Mouse (Mus musculus) liver, embryonic 11.5 days (tissue): ENCODE measurements around the gene Tpbgl. TPM values are rescaled to one million over a fixed set of nuclear protein-coding genes. Genes with fewer than 3 reads are reported as not detected.

ENCODE experiments used
- ATAC-seq: fragments of 200-750 bp; cut with Nextera tagmentation; replicated peaks from 2 replicates; pipeline ENCODE4 v1.8.0; 2017; ENCODE audit warnings: moderate number of reproducible peaks, mild to moderate bottlenecking, moderate TSS enrichment, moderate library complexity; ENCODE audit not compliant: low FRiP score
- DNase-seq: peaks from one replicate; pipeline ENCODE4 v3.0.0-alpha.2; 2017; ENCODE audit warnings: low spot score
- H3K27ac ChIP-seq: fragments of 300-500 bp; sonication (generic); 2 replicates; pipeline ENCODE4 v1.5.1; 2014; ENCODE audit warnings: mild to moderate bottlenecking, low read depth, low read length, control low read depth
- H3K27me3 ChIP-seq: fragments of 300-500 bp; sonication (generic); replicated peaks from 2 replicates; pipeline ENCODE4 v1.6.1; 2014; ENCODE audit warnings: low read length, mixed read lengths; ENCODE audit not compliant: control insufficient read depth, insufficient read depth
- H3K36me3 ChIP-seq: fragments of 300-500 bp; sonication (generic); 2 replicates; pipeline ENCODE4 v1.6.1; 2014; ENCODE audit warnings: mild to moderate bottlenecking, low read length, moderate library complexity, mixed read lengths; ENCODE audit not compliant: control insufficient read depth, insufficient read depth
- H3K4me1 ChIP-seq: fragments of 300-500 bp; sonication (generic); replicated peaks from 2 replicates; pipeline ENCODE4 v1.6.1; 2014; ENCODE audit warnings: low read length, mixed read lengths; ENCODE audit not compliant: control insufficient read depth, insufficient read depth
- H3K4me2 ChIP-seq: fragments of 300-500 bp; sonication (generic); 2 replicates; pipeline ENCODE4 v1.6.1; 2014; ENCODE audit warnings: mild to moderate bottlenecking, control low read depth, moderate library complexity
- H3K4me3 ChIP-seq: fragments of 300-500 bp; sonication (generic); 2 replicates; pipeline ENCODE4 v1.5.1; 2014; ENCODE audit warnings: low read depth, low read length, control low read depth
- H3K9ac ChIP-seq: fragments of 300-500 bp; sonication (generic); 2 replicates; pipeline ENCODE4 v1.6.1; 2014; ENCODE audit warnings: low read depth, low read length, control low read depth
- H3K9me3 ChIP-seq: fragments of 300-500 bp; sonication (generic); 2 replicates; pipeline ENCODE4 v1.6.1; 2016; ENCODE audit warnings: low read length, inconsistent platforms, mixed read lengths; ENCODE audit not compliant: control insufficient read depth
- WGBS: fragments of 180-500 bp; shearing (Covaris S2); extraction: QIAGEN DNeasy Blood & Tissue Kit; methylation state at CpG from one replicate; pipeline ENCODE4 v1.1.7; 2014; 5-methylcytosine and 5-hydroxymethylcytosine counted together
- polyA plus RNA-seq: library from polyadenylated mRNA; unstranded; fragments of >200 nt; fragmentation: Nextera tagmentation; extraction: Ambion mirVana; gene quantifications from 2 replicates; pipeline ENCODE4 v1.2.1, GENCODE M21; 2014

Tpbgl gene
- polyA plus RNA-seq, 1 experiment from 2014 or later: 0.78 TPM

DNA sequence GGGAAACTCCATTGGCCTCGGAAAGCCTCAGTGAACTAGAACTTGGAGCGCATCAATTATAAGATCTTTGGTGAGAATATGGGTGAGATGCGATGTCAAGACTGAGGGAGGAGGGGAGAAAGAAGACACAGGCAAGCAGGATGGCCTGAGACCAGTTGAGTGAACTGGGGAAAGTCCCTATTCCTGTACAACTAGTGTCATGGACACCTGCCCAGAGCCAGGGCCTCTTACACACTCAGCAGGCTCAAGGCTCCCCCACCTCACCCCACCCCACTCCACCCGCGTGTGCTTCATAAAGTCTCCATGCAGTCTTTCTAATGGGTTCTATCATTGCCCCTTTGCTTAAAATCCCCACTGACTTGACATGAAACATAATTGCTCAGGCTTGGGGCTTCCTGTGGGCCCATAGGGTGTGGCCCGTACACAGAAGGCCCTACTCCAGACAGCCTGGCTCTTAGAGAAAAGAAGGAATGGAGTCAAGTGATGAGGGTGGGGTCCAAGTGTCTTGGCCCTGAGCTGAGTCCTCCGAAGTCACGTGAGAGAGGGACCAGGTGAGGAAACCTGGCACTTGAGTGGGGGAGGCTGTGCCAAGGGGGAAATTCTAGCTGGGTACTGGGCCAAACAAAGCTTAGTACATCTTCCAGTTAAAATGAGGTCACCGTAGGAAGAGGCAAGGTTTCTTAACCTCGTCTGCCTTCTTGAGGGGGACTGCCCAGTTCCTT is 39.0 kb upstream of the Tpbgl start:
- WGBS: 87% methylated on average over 10 of the region's 10 CpGs
- DNase-seq (no peak), ATAC-seq (no peak)
- Histone ChIP-seq H3K27ac (no peak overlapping the region), H3K4me3 (no peak overlapping the region), H3K4me2 (no peak overlapping the region), H3K36me3 (no peaks in the 10 kb centered on the region), H3K27me3 (peaks cover 3% of the 10 kb centered on the region), H3K4me1 (no peaks in the 10 kb centered on the region), H3K9me3 (no peaks in the 10 kb centered on the region), H3K9ac (no peak overlapping the region)

DNA sequence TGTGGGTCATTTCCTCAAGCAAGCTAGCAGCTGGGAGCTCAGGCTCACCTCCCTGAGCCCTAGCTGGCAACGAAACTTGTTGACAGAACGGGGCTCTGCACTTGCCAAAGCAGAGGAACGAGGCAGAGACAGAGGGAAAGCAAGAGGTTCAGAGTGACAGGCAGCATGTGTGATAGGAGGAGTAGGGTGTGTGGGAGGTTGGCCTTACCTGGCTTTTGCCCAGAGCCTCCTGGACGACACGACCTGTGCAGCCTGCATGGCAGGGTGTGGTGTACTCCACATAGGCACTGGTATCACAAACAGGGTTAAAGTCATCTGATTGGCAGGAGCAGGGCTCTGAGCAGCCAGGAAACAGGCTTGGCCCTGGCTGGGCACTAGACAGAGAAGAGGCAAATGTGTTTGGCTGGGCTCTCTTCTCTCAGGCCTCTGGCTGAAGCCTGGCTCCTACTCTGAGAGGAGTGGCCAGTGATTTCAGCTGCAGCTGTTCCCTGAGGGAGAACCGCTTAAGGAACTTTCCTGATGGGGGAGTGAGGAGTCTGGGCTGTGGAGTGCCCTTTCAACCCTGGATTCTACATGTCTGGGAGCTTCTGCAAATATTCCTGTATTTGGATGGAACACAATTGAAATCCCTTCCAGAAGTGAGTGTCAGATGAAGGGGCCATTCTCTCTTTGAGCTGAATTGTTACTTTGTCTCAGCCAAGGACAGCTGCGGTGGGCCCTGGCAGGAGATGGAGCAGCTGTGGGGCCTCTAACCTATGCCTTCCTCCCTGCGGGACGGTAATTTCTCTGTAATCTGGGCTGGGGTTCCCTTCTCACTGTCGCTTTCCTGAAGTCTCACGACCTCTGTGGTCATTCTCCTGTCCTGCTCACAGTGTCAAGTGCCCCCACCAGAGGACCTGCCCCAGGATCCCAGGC is 37.9 kb upstream of the Tpbgl start:
- Histone ChIP-seq H3K36me3 (no peaks in the 10 kb centered on the region), H3K27ac (no peak overlapping the region), H3K9me3 (no peaks in the 10 kb centered on the region), H3K4me2 (no peak overlapping the region), H3K27me3 (peaks cover 3% of the 10 kb centered on the region), H3K4me1 (no peaks in the 10 kb centered on the region), H3K9ac (no peak overlapping the region), H3K4me3 (no peak overlapping the region)
- WGBS: 61% methylated on average over 11 of the region's 11 CpGs
- DNase-seq: no peak
- no peak for ATAC-seq

DNA sequence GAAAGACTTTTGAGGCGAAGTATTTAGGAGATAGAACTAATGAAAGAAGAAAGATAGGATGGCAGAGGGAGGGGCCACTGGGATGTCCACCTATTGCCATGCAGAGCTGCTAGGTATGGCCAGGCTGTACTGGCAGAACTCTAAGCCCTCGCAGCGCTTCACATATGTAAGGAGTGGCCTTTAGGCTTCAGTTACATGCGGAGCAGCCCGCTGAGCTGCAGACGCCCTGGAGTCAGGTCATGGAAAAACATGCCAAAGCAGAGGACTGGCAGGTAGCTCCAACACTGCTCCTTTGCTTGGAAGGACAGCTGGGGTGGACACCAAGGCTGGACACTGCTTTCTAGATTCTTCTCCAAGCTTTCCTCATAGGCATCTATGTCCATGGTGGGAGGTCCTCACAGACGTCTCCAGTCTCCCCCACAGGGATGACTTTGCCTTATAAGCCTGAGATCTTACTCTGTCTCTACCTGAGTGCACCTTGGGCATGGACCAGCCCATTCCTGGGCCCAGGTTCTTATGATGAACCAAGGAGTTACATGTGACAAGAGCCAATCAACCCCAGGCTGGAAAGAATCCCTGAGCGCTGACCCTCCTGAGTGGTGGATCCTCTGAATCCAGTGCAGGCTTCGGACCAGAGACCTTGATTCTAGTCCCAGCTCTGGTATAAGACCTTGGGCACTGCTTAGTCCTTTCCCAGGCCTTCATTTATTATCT is 36.8 kb upstream of the Tpbgl start:
- DNase-seq: no peak
- H3K4me1 ChIP-seq: no peaks in the 10 kb centered on the region
- no peak overlapping the region for H3K27ac ChIP-seq
- ATAC-seq: no peak
- peaks cover 3% of the 10 kb centered on the region for H3K27me3 ChIP-seq
- H3K9ac ChIP-seq: no peak overlapping the region
- H3K36me3 ChIP-seq: no peaks in the 10 kb centered on the region
- no peak overlapping the region for H3K4me2 ChIP-seq
- 79% methylated on average over 9 of the region's 9 CpGs for WGBS
- no peak overlapping the region for H3K4me3 ChIP-seq
- no peaks in the 10 kb centered on the region for H3K9me3 ChIP-seq

DNA sequence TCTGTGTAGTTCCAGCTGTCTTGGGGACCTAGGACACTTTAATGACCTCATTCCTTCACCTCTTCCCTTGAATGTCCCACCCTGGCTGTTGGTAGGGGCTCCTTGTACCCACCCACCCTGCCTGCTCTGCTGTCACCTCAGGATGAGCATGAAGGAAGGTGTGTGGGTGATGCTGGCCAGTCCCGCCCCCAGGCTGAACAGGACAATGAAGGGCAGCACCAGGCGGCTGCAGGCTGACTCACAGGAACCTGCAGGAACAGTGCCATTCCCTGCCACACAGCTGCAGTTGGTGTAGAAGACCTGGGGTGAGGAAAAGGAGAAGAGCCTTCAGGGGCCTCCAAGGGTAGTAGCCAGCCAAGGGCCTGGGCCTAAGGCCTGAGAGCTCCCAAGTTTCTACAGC is 35.4 kb upstream of the Tpbgl start:
- Histone ChIP-seq H3K4me2 (no peak overlapping the region), H3K9me3 (no peaks in the 10 kb centered on the region), H3K4me3 (no peak overlapping the region), H3K36me3 (no peaks in the 10 kb centered on the region), H3K4me1 (no peaks in the 10 kb centered on the region), H3K27ac (no peak overlapping the region), H3K27me3 (no peaks in the 10 kb centered on the region; the same call in 1 of the 2 replicates), H3K9ac (no peak overlapping the region)
- ATAC-seq (no peak), DNase-seq (no peak)
- WGBS: 65% methylated on average over 2 of the region's 2 CpGs

DNA sequence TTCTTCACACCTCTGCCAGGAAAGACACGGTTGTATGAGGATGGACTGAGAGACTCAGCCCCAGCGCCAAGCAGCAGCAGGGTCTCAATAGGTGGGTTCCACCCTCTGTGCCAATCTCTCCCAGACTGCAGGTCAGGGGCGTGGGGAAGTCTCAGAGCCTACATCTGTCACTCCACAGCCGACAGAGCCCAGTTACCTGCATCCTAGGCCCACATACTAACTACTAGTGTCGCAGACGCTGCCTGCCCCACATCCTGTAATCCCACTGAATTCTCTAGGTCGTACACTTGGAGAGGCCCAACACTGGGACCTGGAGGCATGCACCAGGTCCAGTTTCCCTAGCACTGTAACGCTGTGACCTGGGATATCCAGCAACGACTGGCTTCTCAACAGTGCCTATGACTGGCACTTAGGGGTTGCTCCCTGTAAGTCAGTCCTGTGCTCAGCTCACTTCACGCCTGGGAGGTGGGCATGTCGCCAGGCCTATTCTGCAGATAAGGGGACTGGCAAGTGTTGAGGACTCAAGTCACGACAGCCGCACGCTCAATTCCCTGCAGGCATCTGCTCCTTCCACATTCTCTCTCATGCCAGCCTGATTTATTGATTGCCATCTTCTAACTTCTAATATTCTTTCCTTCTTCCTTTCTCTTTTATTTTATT is 34.8 kb upstream of the Tpbgl start:
- H3K9me3 ChIP-seq: no peaks in the 10 kb centered on the region
- WGBS: 72% methylated on average over 14 of the region's 14 CpGs
- H3K4me3 ChIP-seq: no peak overlapping the region
- H3K27ac ChIP-seq: no peak overlapping the region
- H3K4me2 ChIP-seq: no peak overlapping the region
- H3K27me3 ChIP-seq: peaks cover 2% of the 10 kb centered on the region; the same call in 1 of the 2 replicates
- no peak overlapping the region for H3K9ac ChIP-seq
- no peaks in the 10 kb centered on the region for H3K36me3 ChIP-seq
- DNase-seq (no peak), ATAC-seq (no peak)
- no peaks in the 10 kb centered on the region for H3K4me1 ChIP-seq

DNA sequence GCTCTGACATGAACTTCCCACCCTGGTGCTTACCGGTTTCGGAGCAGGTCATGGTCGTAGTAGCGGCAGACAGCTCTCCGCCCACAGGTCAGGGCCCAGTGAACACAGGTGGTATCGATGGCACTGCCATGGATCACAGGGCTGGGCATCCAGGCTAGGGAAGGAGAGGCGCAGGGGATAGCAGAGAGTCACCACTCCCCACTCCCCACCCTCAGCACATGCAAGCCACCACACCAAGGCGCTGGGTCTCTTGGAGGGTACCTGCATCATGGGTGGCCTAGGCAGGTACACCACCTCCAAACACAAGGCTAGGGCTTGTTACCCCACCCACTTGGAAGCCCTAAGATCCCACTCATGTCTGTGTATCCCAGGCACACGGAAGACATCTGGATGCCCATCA is 34.2 kb upstream of the Tpbgl start:
- no peak overlapping the region for H3K4me2 ChIP-seq
- peaks cover 2% of the 10 kb centered on the region; the same call in 1 of the 2 replicates for H3K27me3 ChIP-seq
- H3K4me1 ChIP-seq: no peaks in the 10 kb centered on the region
- no peaks in the 10 kb centered on the region for H3K9me3 ChIP-seq
- DNase-seq (no peak), ATAC-seq (no peak)
- 85% methylated on average over 9 of the region's 9 CpGs for WGBS
- H3K36me3 ChIP-seq: no peaks in the 10 kb centered on the region
- H3K27ac ChIP-seq: no peak overlapping the region
- no peak overlapping the region for H3K4me3 ChIP-seq
- H3K9ac ChIP-seq: no peak overlapping the region

DNA sequence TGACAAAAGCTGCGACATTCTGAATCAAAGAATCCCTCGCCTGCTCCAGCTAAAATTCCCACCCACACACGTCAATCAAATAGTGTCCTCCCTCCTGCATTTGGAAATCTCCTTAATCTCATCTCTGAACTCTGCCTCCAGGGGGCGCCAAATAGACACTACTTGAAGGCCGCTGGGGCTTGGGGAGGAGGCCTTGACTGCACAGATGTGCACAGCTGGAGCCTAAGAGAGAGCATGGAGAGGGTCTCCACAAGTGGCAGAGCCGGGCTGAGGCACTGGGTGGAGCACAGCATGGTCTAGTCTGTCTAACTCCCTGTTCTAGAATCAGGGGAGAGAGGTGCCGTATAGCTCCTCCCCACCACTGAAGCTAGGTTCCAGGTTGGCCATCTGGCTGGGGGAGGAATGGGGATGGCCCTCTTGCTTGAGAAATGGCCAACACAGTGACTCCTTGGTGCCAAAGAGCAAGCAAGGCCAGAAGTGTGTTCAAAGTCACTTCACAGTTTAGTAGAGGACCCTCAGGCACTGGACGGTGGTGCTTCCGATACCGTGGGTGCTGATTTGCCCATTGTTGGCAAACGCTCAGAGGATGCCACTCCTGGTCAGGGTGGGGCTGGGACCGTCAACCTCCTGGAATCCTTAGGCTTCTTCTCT is 32.6 kb upstream of the Tpbgl start:
- Histone ChIP-seq H3K4me2 (no peak overlapping the region), H3K4me1 (no peaks in the 10 kb centered on the region), H3K27ac (no peak overlapping the region), H3K9ac (no peak overlapping the region), H3K9me3 (no peaks in the 10 kb centered on the region), H3K27me3 (peaks cover 2% of the 10 kb centered on the region; the same call in 1 of the 2 replicates), H3K4me3 (no peak overlapping the region), H3K36me3 (no peaks in the 10 kb centered on the region)
- ATAC-seq (0 out of 2 replicates have a peak, but pooled peaks have one; percentile 29), DNase-seq (peak; percentile 76)
- WGBS: 47% methylated on average over 12 of the region's 12 CpGs

DNA sequence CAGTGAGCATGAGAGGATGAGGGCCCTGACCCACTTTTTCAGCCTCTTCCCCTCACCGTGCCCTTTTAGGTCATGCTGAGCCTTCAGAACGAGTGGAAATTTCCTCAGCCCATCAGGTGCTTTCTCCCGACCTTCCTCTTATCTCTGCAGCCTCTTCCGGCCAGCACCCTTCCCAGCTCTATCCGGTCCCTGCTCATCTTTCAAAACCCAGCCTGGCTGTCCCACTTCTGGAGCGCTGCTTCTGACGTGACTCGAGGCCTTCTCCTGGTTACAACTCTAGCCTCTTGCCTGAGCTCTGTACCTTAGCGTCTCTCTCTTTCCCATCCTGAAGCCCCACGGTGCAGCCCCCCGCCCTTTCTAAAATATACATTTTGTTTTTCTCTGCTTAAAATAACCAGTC is 27.3 kb upstream of the Tpbgl start:
- Histone ChIP-seq H3K9ac (no peak overlapping the region), H3K4me1 (no peaks in the 10 kb centered on the region), H3K4me3 (no peak overlapping the region), H3K27me3 (peaks cover 6% of the 10 kb centered on the region; the same call in 1 of the 2 replicates), H3K36me3 (no peaks in the 10 kb centered on the region), H3K27ac (no peak overlapping the region), H3K4me2 (no peak overlapping the region), H3K9me3 (no peaks in the 10 kb centered on the region)
- ATAC-seq: no peak
- DNase-seq: no peak
- WGBS: 53% methylated on average over 11 of the region's 11 CpGs
